Mouse (Mus musculus): ENCODE measurements around the gene A930018P22Rik. TPM values are rescaled to one million over a fixed set of nuclear protein-coding genes. Genes with fewer than 3 reads are reported as not detected.

A930018P22Rik gene
- polyA plus RNA-seq, 3 experiments from 2014 or later = not detected

DNA sequence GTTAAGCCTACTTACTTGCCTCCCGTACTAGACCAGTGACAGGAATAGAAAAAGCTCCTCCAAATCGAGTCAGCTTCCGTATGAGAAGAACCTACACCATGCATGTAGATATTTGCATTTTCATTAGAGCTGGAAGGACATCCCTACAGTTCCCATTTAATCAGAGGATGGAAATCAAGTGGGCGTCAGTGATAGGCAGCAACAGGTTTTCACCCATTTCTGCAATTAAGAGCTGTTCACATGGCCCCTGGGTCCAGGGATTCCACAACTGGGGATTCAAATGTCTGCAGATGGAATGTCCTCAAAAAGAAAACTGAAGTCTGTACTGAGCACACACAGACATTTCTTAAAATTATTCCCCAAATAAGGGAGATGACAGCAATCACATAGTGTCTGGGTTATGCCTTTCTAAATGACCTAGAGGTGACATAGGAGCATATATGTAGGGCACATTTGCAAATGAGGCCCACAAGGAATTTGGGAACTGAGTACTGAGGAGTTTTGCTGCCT lies 41.5 kb downstream of the A930018P22Rik start:
- ATAC-seq = no peak

- no peak for ATAC-seq
These were observed 43.1 kb downstream of the A930018P22Rik start for GRCm38 (mm10) chr2:104165631-104166030.

DNA sequence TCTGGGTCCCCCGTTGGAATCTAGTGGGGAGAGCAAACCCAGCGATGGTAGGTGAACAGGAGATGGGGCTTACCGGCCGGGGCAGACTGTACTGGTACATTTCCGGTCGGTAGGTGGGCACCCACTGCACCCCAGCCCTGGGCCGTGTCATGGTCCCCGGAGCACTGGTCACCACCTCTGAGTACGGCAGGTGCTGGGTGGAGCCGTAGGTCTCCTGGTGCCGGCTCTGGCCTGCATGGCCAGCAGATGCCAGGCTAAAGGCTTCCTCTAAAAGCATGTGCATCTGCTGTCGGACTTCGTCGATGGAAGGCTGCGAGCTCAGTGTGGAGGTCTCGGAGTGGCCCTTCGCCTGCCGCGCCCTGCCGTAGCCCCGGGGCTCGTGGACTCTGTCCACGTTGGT lies 45.2 kb downstream of the A930018P22Rik start:
- no peak for ATAC-seq

DNA sequence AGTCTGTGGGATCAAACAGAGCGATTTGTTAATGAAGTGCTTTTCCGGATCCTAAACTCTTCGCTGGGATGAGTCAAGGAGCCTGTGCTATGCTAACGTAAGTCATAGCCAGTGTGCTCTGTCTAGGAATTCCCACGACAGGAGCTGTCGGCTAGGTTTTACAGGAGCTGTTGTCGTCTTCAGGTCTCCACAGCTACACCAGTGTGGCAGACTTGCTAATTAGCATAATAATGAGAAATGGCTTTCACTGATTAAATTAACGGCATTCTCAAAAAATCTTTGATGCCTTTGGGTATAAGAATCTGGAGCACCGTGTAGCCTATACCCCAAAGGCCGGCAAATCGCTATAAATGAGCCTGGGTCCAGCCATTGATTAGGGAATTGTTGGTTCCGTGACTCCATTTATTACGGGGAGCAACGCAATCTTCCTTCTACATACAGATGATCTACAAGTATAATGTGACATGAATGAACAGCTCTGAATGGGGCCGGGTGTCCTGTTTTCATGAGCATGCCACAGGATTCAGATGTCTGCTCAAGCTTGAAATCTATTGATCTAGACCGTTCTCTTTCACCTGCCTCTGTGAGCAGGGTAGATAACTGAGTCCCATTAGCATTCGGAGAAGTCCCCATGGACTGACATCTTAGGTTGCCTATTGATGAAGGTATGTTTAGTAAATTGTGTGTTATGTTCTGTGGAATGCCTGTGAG lies 45.8 kb downstream of the A930018P22Rik start:
- ATAC-seq = no peak

DNA sequence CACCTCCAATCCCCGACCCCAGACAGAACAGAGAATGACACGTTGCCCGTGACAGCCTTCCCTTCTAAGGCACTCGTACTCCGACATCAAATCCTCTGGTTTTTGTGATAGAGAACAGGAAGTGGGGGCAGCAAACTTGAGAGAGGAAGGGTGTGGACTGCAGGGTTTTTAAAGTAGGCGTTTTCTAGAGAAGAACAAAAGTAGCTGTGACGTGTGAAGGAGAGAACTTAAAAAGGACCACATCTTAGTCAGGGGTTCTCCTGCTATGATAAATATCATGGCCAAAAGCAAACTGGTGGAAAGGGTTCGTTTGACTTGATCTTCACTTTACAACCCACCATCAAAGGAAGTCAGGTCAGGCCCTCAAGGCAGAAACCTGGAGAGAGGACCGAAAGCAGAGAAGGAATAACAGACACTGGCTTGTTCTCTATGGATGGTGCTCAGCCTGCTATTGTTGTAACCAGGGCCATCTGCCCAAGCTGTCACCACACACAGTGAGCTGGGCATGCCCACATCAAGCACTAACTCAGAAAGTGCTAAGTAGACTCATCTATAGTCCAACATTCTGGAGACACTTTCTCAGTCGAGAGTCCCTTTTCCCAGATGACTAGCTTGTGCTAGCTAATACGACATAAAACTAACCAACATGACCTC lies 50.3 kb downstream of the A930018P22Rik start:
- peak; percentile 90 for ATAC-seq

DNA sequence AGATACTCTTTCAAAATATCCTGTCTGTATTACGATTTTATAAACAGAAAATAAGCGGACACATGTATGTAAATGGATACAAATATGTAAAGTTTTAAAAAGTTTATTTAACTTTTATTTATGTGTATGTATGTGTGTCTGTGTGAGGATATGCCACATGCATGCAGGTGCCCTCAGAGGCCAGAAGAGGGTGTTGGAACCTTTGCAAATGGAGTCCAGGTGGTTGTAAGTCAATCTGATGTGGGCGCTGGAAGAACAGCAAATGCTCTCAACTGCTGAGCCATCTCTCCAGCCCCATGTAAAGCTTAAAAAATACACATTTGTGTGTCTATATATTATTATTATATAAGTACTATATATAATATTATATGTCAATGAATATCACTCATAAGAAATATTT lies 50.9 kb downstream of the A930018P22Rik start:
- no peak for ATAC-seq

Other genes starting within 250 kb of the A930018P22Rik start
- gene Lmo2, start 164.8 kb upstream of the A930018P22Rik start, polyA plus RNA-seq (2017; shearing (Covaris generic)) = under 1 TPM; 0.38 to 0.92 (median 0.42) TPM
- gene Fbxo3, start 95.0 kb upstream of the A930018P22Rik start, polyA plus RNA-seq (2017; shearing (Covaris generic)) = 10 to 100 TPM; 32.6 to 50.3 (median 40.2) TPM
- 1 to 10 TPM in 1 of 3 experiments, under 1 TPM in 2; 0.52 to 1.2 (median 0.78) TPM for gene 4931422A03Rik, start 94.4 kb upstream of the A930018P22Rik start, polyA plus RNA-seq (2017; shearing (Covaris generic))
- gene Gm10912, start 56.9 kb upstream of the A930018P22Rik start, polyA plus RNA-seq (2017; shearing (Covaris generic)) = under 1 TPM in 2 of 3 experiments, not detected in 1; 0.47 to 0.50 TPM
- gene Gm10799, start 54.2 kb upstream of the A930018P22Rik start, polyA plus RNA-seq (2017; shearing (Covaris generic)) = not detected
- not detected for gene Cd59b, start 52.9 kb upstream of the A930018P22Rik start, polyA plus RNA-seq (2017; shearing (Covaris generic))
- under 1 TPM in 1 of 3 experiments, not detected in 2; 0.38 TPM for gene Cd59a, start 27.0 kb upstream of the A930018P22Rik start, polyA plus RNA-seq (2017; shearing (Covaris generic))

Measured in inflammation-experienced regulatory T-cells, adult 6 months (primary cell).